Mouse (Mus musculus): ENCODE data around the gene Mcat. TPM values are rescaled to one million over a fixed set of nuclear protein-coding genes. Genes with fewer than 3 reads are reported as not detected.

Gene Mcat
- polyA plus RNA-seq, 1 experiment from 2014 or later = 43.1 TPM

DNA sequence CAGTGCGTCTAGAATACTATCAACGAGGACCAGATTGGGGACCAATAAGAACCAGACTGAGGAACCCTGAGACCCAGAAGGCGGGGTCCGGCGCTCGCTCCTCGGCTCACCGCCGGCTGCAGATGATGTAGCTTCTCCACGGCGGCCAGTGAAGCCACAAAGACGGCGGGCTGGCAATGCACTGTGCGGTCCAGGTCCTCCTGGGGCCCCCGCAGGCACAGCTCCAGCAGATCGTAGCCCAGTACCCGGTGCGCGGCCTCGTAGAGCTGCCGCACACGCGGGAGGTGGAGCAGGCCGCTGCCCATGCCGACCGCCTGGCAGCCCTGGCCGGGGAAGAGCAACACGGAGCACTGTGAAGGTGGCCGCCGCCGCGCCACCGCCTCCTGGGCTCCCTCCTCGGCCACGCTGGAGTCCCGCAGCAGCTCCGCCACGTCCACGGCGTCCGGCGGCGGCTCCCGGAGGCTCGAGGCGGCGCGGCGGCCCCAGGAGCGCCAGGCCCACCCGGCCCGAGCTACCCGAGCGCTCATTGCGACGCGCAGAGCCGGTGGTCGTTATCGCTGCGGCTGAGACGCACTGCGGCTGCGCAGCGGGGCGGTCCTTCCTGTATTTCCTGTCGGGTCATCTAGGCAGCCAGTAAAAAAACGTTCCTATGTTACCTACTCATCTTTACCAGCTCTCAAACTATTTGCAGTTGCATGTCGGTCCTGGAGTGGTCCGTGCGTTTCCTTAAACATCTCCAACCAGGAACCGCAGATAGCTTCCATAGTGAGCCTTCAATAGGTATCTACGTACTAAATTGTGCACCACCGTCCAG lies 8.2 kb downstream of the Mcat start:
- H3K9ac ChIP-seq = peak overlapping the region; percentile 93
- no peaks in the 10 kb centered on the region for H3K9me3 ChIP-seq (ENCODE audit: low read depth, low read length)
- no peak for TF ChIP-seq CTCF (IDR thresholded peaks at IDR 0.05; ENCODE audit: low read depth)
- ATAC-seq (ENCODE audit: insufficient read depth) (peak; percentile 87), DNase-seq (peak; percentile 95)
- H3K27ac ChIP-seq (ENCODE audit: low read depth) = peak overlapping the region; percentile 92
- no peaks in the 10 kb centered on the region for H3K27me3 ChIP-seq (ENCODE audit: insufficient read depth, low read length)
- under 1% methylated on average over 74 of the region's 74 CpGs for WGBS
- peaks cover 21% of the 10 kb centered on the region; the same call in 1 of the 2 replicates for H3K36me3 ChIP-seq (ENCODE audit: insufficient read depth)
- peak overlapping the region; percentile 91 for H3K4me3 ChIP-seq (ENCODE audit: low read depth, low read length)
- peak overlapping the region; percentile 88 for H3K4me2 ChIP-seq
- H3K4me1 ChIP-seq (ENCODE audit: insufficient read depth) = no peaks in the 10 kb centered on the region

DNA sequence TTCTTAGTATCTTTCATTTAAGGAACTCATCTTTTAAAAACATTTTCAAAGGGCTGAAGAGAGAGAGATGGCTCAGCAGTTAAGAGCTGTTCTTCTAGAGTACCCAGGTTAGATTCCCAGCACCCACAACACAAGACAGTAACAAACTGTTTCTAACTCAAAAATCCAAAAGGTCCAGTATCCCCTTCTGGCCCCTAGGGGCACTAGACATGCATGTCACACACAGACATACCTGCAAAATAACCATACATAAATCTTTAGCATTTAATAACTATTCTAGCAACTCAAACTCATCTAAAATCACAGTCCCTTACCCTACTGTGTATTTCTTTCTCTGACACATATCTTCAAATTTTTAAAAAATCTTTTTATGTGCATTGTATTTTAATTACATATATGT lies 9.8 kb downstream of the Mcat start:
- Histone ChIP-seq H3K4me3 (ENCODE audit: low read depth, low read length) (no peak overlapping the region), H3K36me3 (ENCODE audit: insufficient read depth) (peaks cover 37% of the 10 kb centered on the region), H3K4me2 (no peak overlapping the region), H3K9ac (no peak overlapping the region), H3K27ac (ENCODE audit: low read depth) (no peak overlapping the region), H3K9me3 (ENCODE audit: low read depth, low read length) (no peaks in the 10 kb centered on the region), H3K27me3 (ENCODE audit: insufficient read depth, low read length) (no peaks in the 10 kb centered on the region), H3K4me1 (ENCODE audit: insufficient read depth) (no peaks in the 10 kb centered on the region)
- DNase-seq (no peak), ATAC-seq (ENCODE audit: insufficient read depth) (no peak)
- TF ChIP-seq CTCF (IDR thresholded peaks at IDR 0.05; ENCODE audit: low read depth) = peak; percentile 39

- Histone ChIP-seq H3K36me3 (ENCODE audit: insufficient read depth) (peaks cover 71% of the 10 kb centered on the region), H3K27ac (ENCODE audit: low read depth) (no peak overlapping the region), H3K4me1 (ENCODE audit: insufficient read depth) (no peaks in the 10 kb centered on the region), H3K4me3 (ENCODE audit: low read depth, low read length) (no peak overlapping the region), H3K9me3 (ENCODE audit: low read depth, low read length) (no peaks in the 10 kb centered on the region), H3K9ac (no peak overlapping the region), H3K4me2 (no peak overlapping the region), H3K27me3 (ENCODE audit: insufficient read depth, low read length) (no peaks in the 10 kb centered on the region)
- no peak for DNase-seq
- TF ChIP-seq CTCF (IDR thresholded peaks at IDR 0.05; ENCODE audit: low read depth) = no peak
- ATAC-seq (ENCODE audit: insufficient read depth) = no peak
- 78% methylated on average over 2 of the region's 2 CpGs for WGBS
These were observed 13.4 kb downstream of the Mcat start for GRCm38 (mm10) chr15:83550137-83550536.

DNA sequence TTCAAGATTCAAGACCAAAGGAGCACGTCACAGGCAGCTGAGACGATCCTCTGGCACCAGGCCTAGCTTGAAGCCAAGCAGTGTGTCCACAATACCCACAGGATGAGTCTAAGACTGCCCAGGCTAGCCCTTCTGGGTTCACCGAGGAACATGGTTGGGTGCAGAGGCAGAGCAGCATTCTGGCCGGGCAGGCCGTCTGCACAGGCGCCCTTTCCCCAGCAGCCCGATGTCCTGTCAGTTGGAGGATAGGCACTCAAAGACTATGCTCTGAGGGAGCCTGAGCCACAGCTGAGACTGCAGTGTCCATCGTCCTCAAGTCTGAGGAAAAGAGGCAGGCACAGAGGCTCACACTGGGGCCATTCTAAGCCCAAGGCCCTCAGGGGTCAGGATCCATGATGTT lies 16.4 kb downstream of the Mcat start:
- Histone ChIP-seq H3K9me3 (ENCODE audit: low read depth, low read length) (no peaks in the 10 kb centered on the region), H3K27ac (ENCODE audit: low read depth) (no peak overlapping the region), H3K4me3 (ENCODE audit: low read depth, low read length) (no peak overlapping the region), H3K27me3 (ENCODE audit: insufficient read depth, low read length) (no peaks in the 10 kb centered on the region), H3K36me3 (ENCODE audit: insufficient read depth) (peaks cover 69% of the 10 kb centered on the region), H3K4me1 (ENCODE audit: insufficient read depth) (no peaks in the 10 kb centered on the region), H3K9ac (no peak overlapping the region), H3K4me2 (no peak overlapping the region)
- ATAC-seq (ENCODE audit: insufficient read depth) = no peak
- DNase-seq = no peak
- no peak for TF ChIP-seq CTCF (IDR thresholded peaks at IDR 0.05; ENCODE audit: low read depth)
- WGBS = 87% methylated on average over 8 of the region's 8 CpGs

GRCm38 (mm10) chr15:83546029-83546428 lies 17.6 kb downstream of the Mcat start:
- DNase-seq = no peak
- Histone ChIP-seq H3K4me2 (no peak overlapping the region), H3K27ac (ENCODE audit: low read depth) (no peak overlapping the region), H3K4me1 (ENCODE audit: insufficient read depth) (no peaks in the 10 kb centered on the region), H3K27me3 (ENCODE audit: insufficient read depth, low read length) (no peaks in the 10 kb centered on the region), H3K36me3 (ENCODE audit: insufficient read depth) (peaks cover 58% of the 10 kb centered on the region), H3K9ac (no peak overlapping the region), H3K9me3 (ENCODE audit: low read depth, low read length) (no peaks in the 10 kb centered on the region), H3K4me3 (ENCODE audit: low read depth, low read length) (no peak overlapping the region)
- ATAC-seq (ENCODE audit: insufficient read depth) = no peak
- TF ChIP-seq CTCF (IDR thresholded peaks at IDR 0.05; ENCODE audit: low read depth) = no peak
- 88% methylated on average over 7 of the region's 7 CpGs for WGBS

GRCm38 (mm10) chr15:83541647-83542287 lies 21.8 kb downstream of the Mcat start:
- H3K36me3 ChIP-seq (ENCODE audit: insufficient read depth) = peaks cover 16% of the 10 kb centered on the region
- H3K9ac ChIP-seq = no peak overlapping the region
- WGBS = 70% methylated on average over 9 of the region's 9 CpGs
- no peak overlapping the region for H3K27ac ChIP-seq (ENCODE audit: low read depth)
- H3K4me1 ChIP-seq (ENCODE audit: insufficient read depth) = no peaks in the 10 kb centered on the region
- no peak for TF ChIP-seq CTCF (IDR thresholded peaks at IDR 0.05; ENCODE audit: low read depth)
- DNase-seq (no peak), ATAC-seq (ENCODE audit: insufficient read depth) (no peak)
- no peaks in the 10 kb centered on the region for H3K27me3 ChIP-seq (ENCODE audit: insufficient read depth, low read length)
- no peak overlapping the region for H3K4me3 ChIP-seq (ENCODE audit: low read depth, low read length)
- H3K9me3 ChIP-seq (ENCODE audit: low read depth, low read length) = no peaks in the 10 kb centered on the region
- no peak overlapping the region for H3K4me2 ChIP-seq

GRCm38 (mm10) chr15:83539905-83540304 lies 23.7 kb downstream of the Mcat start:
- no peaks in the 10 kb centered on the region for H3K27me3 ChIP-seq (ENCODE audit: insufficient read depth, low read length)
- ATAC-seq (ENCODE audit: insufficient read depth) = no peak; the same call in 1 of the 2 replicates

More at GRCm38 (mm10) chr15:83539905-83540304, 23.7 kb downstream of the Mcat start:
- H3K4me1 ChIP-seq (ENCODE audit: insufficient read depth) = no peaks in the 10 kb centered on the region
- no peak overlapping the region for H3K27ac ChIP-seq (ENCODE audit: low read depth)
- 40% methylated on average over 4 of the region's 4 CpGs for WGBS
- no peaks in the 10 kb centered on the region for H3K9me3 ChIP-seq (ENCODE audit: low read depth, low read length)
- no peak overlapping the region for H3K4me3 ChIP-seq (ENCODE audit: low read depth, low read length)
- no peak overlapping the region for H3K4me2 ChIP-seq
- TF ChIP-seq CTCF (IDR thresholded peaks at IDR 0.05; ENCODE audit: low read depth) = no peak
- H3K36me3 ChIP-seq (ENCODE audit: insufficient read depth) = 0 out of 2 replicates have a peak, but pooled peaks cover 2% of the 10 kb centered on the region
- peak; percentile 67 for DNase-seq
- peak overlapping the region; percentile 28; the same call in 1 of the 2 replicates for H3K9ac ChIP-seq

Data from lung, embryonic 14.5 days (tissue).